9 mouse cellular contexts compared by ENCODE assay signal in the genomic region with DNA sequence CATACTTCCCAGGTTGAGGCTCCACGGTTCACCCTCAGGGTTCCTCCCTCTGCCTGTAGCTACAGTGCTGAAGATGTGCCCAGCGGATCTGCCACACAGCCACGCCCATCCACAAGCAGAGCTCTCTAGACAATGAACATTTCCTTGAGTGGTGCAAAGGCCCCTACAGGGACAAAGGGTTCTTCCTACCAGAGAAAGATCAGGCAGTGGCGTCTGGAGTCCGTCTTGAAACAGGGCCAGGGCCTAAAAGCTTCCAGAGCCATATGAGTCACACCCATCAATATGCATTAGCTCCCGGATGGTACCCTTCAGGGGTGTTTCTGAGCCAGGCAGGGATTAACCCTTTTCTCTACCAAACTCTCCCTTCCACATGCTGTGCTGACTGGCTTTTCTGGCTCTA. TPM values are rescaled to one million over a fixed set of nuclear protein-coding genes. Genes with fewer than 3 reads are reported as not detected.
A peak's percentile ranks its signal among the peaks of the same experiment; 100 is the strongest.
DNase-seq lines count a peak whose midpoint lies in the region; ATAC-seq lines count a peak whose summit lies in the region.
"Had no signal": no experiment of that assay in that cellular context is flagged by ENCODE, and none has a peak within 500 bp of the region (broad histone marks: within the 10 kb centered on the region; RNA-seq: fewer than 3 reads in every experiment).

No protein-coding gene starts in this region.

- peaks cover 24% of the 10 kb centered on the region for H3K4me1 ChIP-seq in heart, embryonic 10.5 days
- peaks cover 12% of the 10 kb centered on the region for H3K4me1 ChIP-seq in neural tube, embryonic 12.5 days

- H3K27ac ChIP-seq in heart, embryonic 10.5 days: peak overlapping the region; percentile 6; the same call in 1 of the 2 replicates
- H3K27ac ChIP-seq in neural tube, embryonic 12.5 days: no peak overlapping the region; the same call in 1 of the 2 replicates

- no peak overlapping the region for H3K4me3 ChIP-seq in heart, embryonic 10.5 days
- H3K4me3 ChIP-seq in neural tube, embryonic 12.5 days: no peak overlapping the region
- H3K4me3 ChIP-seq: megakaryocyte, embryonic 14.5 days had no signal

- no peak overlapping the region for H3K4me2 ChIP-seq in neural tube, embryonic 12.5 days (replicated peaks)

- ATAC-seq in neural tube, embryonic 12.5 days (ENCODE audit: low FRiP score, low read depth): peak; percentile 63; the same call in 1 of the 2 replicates
- ATAC-seq in CD4-positive, CD25-positive, alpha-beta regulatory T cell, adult 4 months: no peak

- H3K27me3 ChIP-seq in heart, embryonic 10.5 days (ENCODE audit: insufficient read depth, poor library complexity, severe bottlenecking): no peaks in the 10 kb centered on the region
- no peaks in the 10 kb centered on the region for H3K27me3 ChIP-seq in neural tube, embryonic 12.5 days (replicated peaks)

- peak; percentile 21 for DNase-seq in gastrocnemius, adult 18-20 months (ENCODE audit: low spot score)
- DNase-seq in gastrocnemius, postnatal 10 days: no peak
- peak; percentile 73 to 75 for DNase-seq in cerebellum, postnatal 10 days
- DNase-seq in heart, embryonic 10.5 days (ENCODE audit: low spot score): no peak
- peak; percentile 69 for DNase-seq in kidney, postnatal 14 days
- DNase-seq in layer of hippocampus, postnatal 10 days (ENCODE audit: low spot score in 2 of 2): no peak

- WGBS in heart, embryonic 10.5 days: 22% methylated on average over 6 of the region's 6 CpGs
- WGBS in neural tube, embryonic 12.5 days: 27% methylated on average over 6 of the region's 6 CpGs

- H3K9me3 ChIP-seq in heart, embryonic 10.5 days: no peaks in the 10 kb centered on the region
- no peaks in the 10 kb centered on the region for H3K9me3 ChIP-seq in neural tube, embryonic 12.5 days
- H3K9me3 ChIP-seq: megakaryocyte, embryonic 14.5 days had no signal

- H3K9ac ChIP-seq in neural tube, embryonic 12.5 days: no peak overlapping the region

- H3K36me3 ChIP-seq in heart, embryonic 10.5 days: no peaks in the 10 kb centered on the region
- H3K36me3 ChIP-seq in neural tube, embryonic 12.5 days: no peaks in the 10 kb centered on the region

RNA-seq across cellular contexts. Expression of gene Pcbp3, which starts 59.1 kb away (rescaled TPM):
- total RNA-seq in gastrocnemius, adult 18-20 months (2021): 1 to 10 TPM; 1.2 to 1.8 TPM
- 1 to 10 TPM; 4.6 to 8.0 TPM for total RNA-seq in gastrocnemius, postnatal 10 days (2021)
- polyA plus RNA-seq in heart, embryonic 10.5 days (2016; fragmentation: Nextera tagmentation; extraction: Ambion mirVana): 14.3 and 23.2 TPM in 2 replicates
- 93.6 and 112 TPM in 2 replicates for polyA plus RNA-seq in neural tube, embryonic 12.5 days (2016; fragmentation: Nextera tagmentation; extraction: Ambion mirVana)
- 10 to 100 TPM; 59.9 to 70.0 TPM for total RNA-seq in layer of hippocampus, postnatal 10 days (2021)
- 10 to 100 TPM in 1 of 2 experiments, 1 to 10 TPM in 1; 5.3 to 12.6 TPM for polyA plus RNA-seq in CD4-positive, CD25-positive, alpha-beta regulatory T cell, adult 4 months (2017; shearing (Covaris generic))

Comparison
In these comparisons a context has a peak if more than half of its experiments do, and no peak if none do; other contexts are left out.
1. DNase-seq: peak in gastrocnemius, adult 18-20 months (single experiment), cerebellum, postnatal 10 days (2 of 2) and kidney, postnatal 14 days (single experiment); none in gastrocnemius, postnatal 10 days (single experiment), heart, embryonic 10.5 days (single experiment) and layer of hippocampus, postnatal 10 days (0 of 2).
2. RNA of gene Pcbp3, which starts 59.1 kb away (total RNA-seq): 59.9 to 70.0 TPM in layer of hippocampus, postnatal 10 days; 4.6 to 8.0 TPM in gastrocnemius, postnatal 10 days and 1.2 to 1.8 TPM in gastrocnemius, adult 18-20 months; every median in the first group is over 4 times any median in the second.